Mouse (Mus musculus) midbrain, embryonic 11.5 days (tissue): ENCODE data around the gene Frmd4b. TPM values are rescaled to one million over a fixed set of nuclear protein-coding genes. Genes with fewer than 3 reads are reported as not detected.

Experiments
- ATAC-seq: fragments of 200-750 bp; cut with Nextera tagmentation; 2 replicates; pipeline ENCODE4 v1.8.0; 2017; ENCODE audit warnings: moderate TSS enrichment, moderate library complexity; ENCODE audit not compliant: low FRiP score
- DNase-seq: peaks from one replicate; pipeline ENCODE4 v3.0.0; 2015; ENCODE audit warnings: low spot score; ENCODE audit errors: missing footprints
- H3K27ac ChIP-seq: fragments of 300-500 bp; sonication (generic); 2 replicates; pipeline ENCODE4 v1.5.1; 2014; ENCODE audit warnings: low read depth, low read length
- H3K27me3 ChIP-seq: fragments of 300-500 bp; sonication (generic); 2 replicates; pipeline ENCODE4 v1.6.1; 2014; ENCODE audit warnings: mild to moderate bottlenecking, low read length, moderate library complexity, mixed read lengths; ENCODE audit not compliant: control insufficient read depth, insufficient read depth
- H3K36me3 ChIP-seq: fragments of 300-500 bp; sonication (generic); 2 replicates; pipeline ENCODE4 v1.6.1; 2014; ENCODE audit warnings: mild to moderate bottlenecking, low read length, moderate library complexity, mixed read lengths; ENCODE audit not compliant: control insufficient read depth, insufficient read depth
- H3K4me1 ChIP-seq: fragments of 300-500 bp; sonication (generic); 2 replicates; pipeline ENCODE4 v1.6.1; 2014; ENCODE audit warnings: low read length; ENCODE audit not compliant: control insufficient read depth, insufficient read depth
- H3K4me2 ChIP-seq: fragments of 300-500 bp; sonication (generic); 2 replicates; pipeline ENCODE4 v1.6.1; 2014; ENCODE audit warnings: mild to moderate bottlenecking, moderate library complexity
- H3K4me3 ChIP-seq: fragments of 300-500 bp; sonication (generic); 2 replicates; pipeline ENCODE4 v1.5.1; 2014; ENCODE audit warnings: low read depth, low read length
- H3K9ac ChIP-seq: fragments of 300-500 bp; sonication (generic); 2 replicates; pipeline ENCODE4 v1.6.1; 2014; ENCODE audit warnings: low read length
- H3K9me3 ChIP-seq: fragments of 300-500 bp; sonication (generic); 2 replicates; pipeline ENCODE4 v1.6.1; 2016; ENCODE audit warnings: low read length; ENCODE audit not compliant: control insufficient read depth
- WGBS: fragments of 180-500 bp; shearing (Covaris S2); extraction: QIAGEN DNeasy Blood & Tissue Kit; methylation state at CpG from one replicate; pipeline ENCODE4 v1.1.7; 2014; 5-methylcytosine and 5-hydroxymethylcytosine counted together
- polyA plus RNA-seq: library from polyadenylated mRNA; unstranded; fragments of >200 nt; fragmentation: Nextera tagmentation; extraction: Ambion mirVana; gene quantifications from 2 replicates; pipeline ENCODE4 v1.2.1, GENCODE M21; 2014

The Frmd4b gene
- polyA plus RNA-seq, 1 experiment from 2014 or later: 31.9 TPM

DNA sequence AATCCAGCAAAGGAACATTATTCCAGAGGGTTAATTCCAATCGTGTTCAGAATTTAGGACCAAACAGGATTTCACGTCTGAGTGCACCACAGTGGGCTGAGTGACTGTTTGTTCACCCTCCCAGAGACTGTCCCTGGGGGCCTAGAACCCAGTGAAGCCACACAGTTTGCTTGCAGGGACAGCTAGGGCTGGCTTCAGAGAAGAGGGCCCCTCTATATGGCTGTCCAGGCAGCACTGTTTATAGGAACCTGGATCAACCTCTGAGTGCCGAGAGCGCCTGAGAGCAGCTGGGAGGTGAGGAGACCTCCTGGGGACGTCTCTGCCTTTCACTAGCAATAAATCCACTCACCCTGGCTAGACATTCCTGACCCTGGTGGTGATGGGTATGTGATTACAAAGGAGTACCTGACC is 278.1 kb downstream of the Frmd4b start:
- H3K4me2 ChIP-seq: no peak overlapping the region
- H3K9ac ChIP-seq: no peak overlapping the region
- WGBS: 18% methylated on average over 5 of the region's 5 CpGs
- H3K27ac ChIP-seq: peak overlapping the region; percentile 36
- no peak overlapping the region for H3K4me3 ChIP-seq
- no peaks in the 10 kb centered on the region for H3K9me3 ChIP-seq
- ATAC-seq (peak; percentile 80), DNase-seq (no peak)
- no peaks in the 10 kb centered on the region for H3K36me3 ChIP-seq
- H3K27me3 ChIP-seq: no peaks in the 10 kb centered on the region
- peaks cover 9% of the 10 kb centered on the region for H3K4me1 ChIP-seq

DNA sequence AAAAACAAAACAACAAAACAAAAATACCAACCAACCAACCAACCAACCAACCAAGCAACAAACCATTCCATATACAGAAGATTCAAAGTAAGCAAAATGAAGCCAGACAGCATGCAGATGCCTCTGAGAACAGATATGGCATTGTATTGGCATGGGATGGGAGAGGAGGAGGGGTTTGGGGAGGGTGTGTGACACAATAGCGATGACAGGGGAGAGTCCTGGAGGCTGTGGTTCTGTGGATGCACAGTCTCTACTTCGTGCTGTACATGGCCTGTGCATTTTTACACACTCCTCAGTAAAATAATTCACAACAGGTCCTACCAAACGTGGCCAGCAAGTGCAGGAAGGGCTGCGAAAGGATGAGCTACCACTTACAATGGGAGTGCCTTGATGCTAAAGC is 278.5 kb downstream of the Frmd4b start:
- H3K27me3 ChIP-seq: no peaks in the 10 kb centered on the region
- peak overlapping the region; percentile 36; the same call in 1 of the 2 replicates for H3K27ac ChIP-seq
- 36% methylated on average over 4 of the region's 4 CpGs for WGBS
- DNase-seq: no peak
- H3K4me3 ChIP-seq: no peak overlapping the region
- peak; percentile 78 for ATAC-seq
- H3K9ac ChIP-seq: no peak overlapping the region
- H3K4me2 ChIP-seq: no peak overlapping the region
- no peaks in the 10 kb centered on the region for H3K36me3 ChIP-seq
- peaks cover 9% of the 10 kb centered on the region for H3K4me1 ChIP-seq
- H3K9me3 ChIP-seq: no peaks in the 10 kb centered on the region

DNA sequence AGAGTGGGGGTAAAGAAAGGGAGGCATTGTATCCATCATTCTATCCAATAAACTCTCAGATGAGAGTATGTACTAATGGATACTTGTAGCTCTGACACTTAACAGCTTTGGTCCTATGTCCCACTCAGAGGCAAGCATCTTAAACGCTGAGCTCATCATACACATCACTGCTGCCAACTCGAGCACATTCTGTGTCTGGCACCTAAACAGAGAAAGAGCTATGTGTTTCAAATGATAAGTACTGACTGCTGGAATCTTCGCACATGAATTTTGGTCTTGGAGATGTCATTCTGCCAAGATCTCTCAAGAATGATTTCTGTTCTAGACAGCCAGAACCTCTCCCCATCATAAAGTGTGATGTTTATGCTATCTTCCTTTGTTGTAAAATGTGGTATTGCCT is 284.0 kb downstream of the Frmd4b start:
- DNase-seq (peak; percentile 79), ATAC-seq (no peak)
- H3K36me3 ChIP-seq: no peaks in the 10 kb centered on the region
- no peak overlapping the region for H3K9ac ChIP-seq
- no peak overlapping the region for H3K27ac ChIP-seq
- H3K4me1 ChIP-seq: no peaks in the 10 kb centered on the region; the same call in 1 of the 2 replicates
- H3K4me3 ChIP-seq: no peak overlapping the region
- H3K27me3 ChIP-seq: no peaks in the 10 kb centered on the region
- WGBS: 87% methylated on average over 3 of the region's 3 CpGs
- H3K9me3 ChIP-seq: no peaks in the 10 kb centered on the region
- H3K4me2 ChIP-seq: no peak overlapping the region

DNA sequence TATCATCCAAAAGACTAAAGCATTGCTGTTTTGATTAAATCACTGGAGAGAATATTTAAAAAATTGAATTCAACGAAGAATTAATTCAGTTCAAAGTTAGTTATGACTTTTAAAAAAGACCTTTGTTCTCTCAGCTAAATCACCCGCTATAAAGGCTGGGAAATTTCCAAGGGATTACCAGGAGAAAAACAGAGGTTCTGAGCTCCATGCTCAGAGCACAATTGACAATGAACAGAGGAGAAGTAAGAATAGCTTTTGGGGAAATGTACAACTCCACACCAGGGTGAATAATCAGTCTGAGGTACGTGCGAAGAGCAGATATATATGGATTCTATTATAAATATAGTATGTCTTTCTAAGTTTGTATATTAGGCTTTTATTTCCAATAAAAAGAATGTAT is 293.4 kb downstream of the Frmd4b start:
- WGBS: 74% methylated on average over 4 of the region's 4 CpGs
- ATAC-seq: no peak
- H3K36me3 ChIP-seq: peaks cover 7% of the 10 kb centered on the region; the same call in 1 of the 2 replicates

DNA sequence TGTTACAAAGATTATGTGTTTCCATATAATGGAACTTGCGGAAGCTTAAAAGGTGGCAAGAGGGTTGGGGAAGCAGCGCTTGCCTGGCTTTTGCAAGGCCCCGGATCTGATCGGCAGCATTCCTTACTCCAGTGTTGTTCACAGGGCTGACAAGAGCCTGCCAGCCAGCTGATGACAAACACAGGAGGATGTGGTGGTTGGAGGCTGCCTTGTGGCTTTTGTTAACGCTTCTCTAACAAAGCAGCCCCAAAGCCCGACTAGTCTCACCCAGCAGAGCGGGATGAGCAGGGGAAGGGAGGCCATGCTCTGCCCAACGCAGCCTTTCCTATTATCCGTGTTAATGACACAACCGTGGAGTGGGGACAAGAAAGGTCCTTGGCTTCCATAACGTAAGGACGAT is 295.2 kb downstream of the Frmd4b start:
- H3K9ac ChIP-seq: no peak overlapping the region
- DNase-seq: no peak
- H3K9me3 ChIP-seq: no peaks in the 10 kb centered on the region
- no peak overlapping the region for H3K27ac ChIP-seq
- H3K36me3 ChIP-seq: peaks cover 7% of the 10 kb centered on the region; the same call in 1 of the 2 replicates
- ATAC-seq: no peak
- H3K27me3 ChIP-seq: no peaks in the 10 kb centered on the region
- H3K4me3 ChIP-seq: no peak overlapping the region
- H3K4me2 ChIP-seq: no peak overlapping the region
- no peaks in the 10 kb centered on the region for H3K4me1 ChIP-seq
- 72% methylated on average over 12 of the region's 12 CpGs for WGBS

More for the DNA sequence above, 293.4 kb downstream of the Frmd4b start:
- peak; percentile 64 for DNase-seq
- no peaks in the 10 kb centered on the region for H3K27me3 ChIP-seq
- H3K4me3 ChIP-seq: no peak overlapping the region
- H3K9ac ChIP-seq: no peak overlapping the region
- no peaks in the 10 kb centered on the region for H3K9me3 ChIP-seq
- H3K27ac ChIP-seq: no peak overlapping the region
- no peak overlapping the region for H3K4me2 ChIP-seq
- no peaks in the 10 kb centered on the region for H3K4me1 ChIP-seq

DNA sequence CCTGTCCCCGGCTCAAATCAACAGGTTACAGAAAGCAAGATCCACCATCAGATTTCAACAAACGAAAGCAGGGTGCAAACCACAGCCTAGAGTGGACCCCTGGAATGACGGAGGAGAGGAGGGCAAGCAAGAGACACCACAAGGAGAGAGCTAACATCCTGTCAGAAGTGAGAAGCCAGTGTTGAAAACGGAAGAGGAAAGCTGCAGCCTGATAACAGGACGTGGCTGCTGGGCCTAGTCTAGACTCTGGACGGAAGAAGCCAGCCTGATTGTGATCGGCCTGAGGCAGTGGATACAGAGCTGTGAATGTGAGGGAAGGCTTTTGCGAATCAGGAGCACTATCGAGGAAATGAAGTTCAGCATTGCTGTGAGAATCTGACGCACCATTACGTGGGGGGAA is 296.2 kb downstream of the Frmd4b start:
- 85% methylated on average over 11 of the region's 11 CpGs for WGBS
- no peaks in the 10 kb centered on the region for H3K4me1 ChIP-seq

DNA sequence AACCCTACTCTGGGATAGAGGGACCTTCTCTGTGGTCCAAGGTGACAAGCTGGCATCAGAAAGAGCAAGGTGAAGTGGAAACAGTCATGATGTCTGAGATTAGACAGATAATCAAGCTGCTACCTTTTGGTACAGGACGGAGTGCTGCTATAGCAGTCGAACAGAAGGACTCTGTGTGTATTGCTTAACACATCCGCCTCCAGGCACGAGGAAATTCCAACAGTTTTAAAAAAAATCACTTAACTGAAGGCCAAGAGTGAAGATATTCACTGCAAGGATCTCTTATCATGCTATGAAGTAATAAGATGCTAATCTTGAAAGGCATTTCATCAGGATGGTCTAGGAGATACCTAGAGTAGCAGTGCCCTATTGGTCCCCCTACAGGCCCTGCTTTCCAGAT is 298.3 kb downstream of the Frmd4b start:
- ATAC-seq (no peak), DNase-seq (no peak)
- Histone ChIP-seq H3K27ac (no peak overlapping the region), H3K4me1 (no peaks in the 10 kb centered on the region), H3K4me2 (no peak overlapping the region), H3K4me3 (no peak overlapping the region), H3K9ac (no peak overlapping the region), H3K27me3 (no peaks in the 10 kb centered on the region), H3K36me3 (peaks cover 4% of the 10 kb centered on the region; the same call in 1 of the 2 replicates), H3K9me3 (no peaks in the 10 kb centered on the region)
- 89% methylated on average over 4 of the region's 4 CpGs for WGBS

More for the DNA sequence above, 296.2 kb downstream of the Frmd4b start:
- no peaks in the 10 kb centered on the region for H3K27me3 ChIP-seq
- H3K4me3 ChIP-seq: no peak overlapping the region
- no peak overlapping the region for H3K9ac ChIP-seq
- no peak overlapping the region for H3K4me2 ChIP-seq
- H3K27ac ChIP-seq: no peak overlapping the region
- ATAC-seq (no peak), DNase-seq (no peak)
- peaks cover 7% of the 10 kb centered on the region; the same call in 1 of the 2 replicates for H3K36me3 ChIP-seq
- H3K9me3 ChIP-seq: no peaks in the 10 kb centered on the region

DNA sequence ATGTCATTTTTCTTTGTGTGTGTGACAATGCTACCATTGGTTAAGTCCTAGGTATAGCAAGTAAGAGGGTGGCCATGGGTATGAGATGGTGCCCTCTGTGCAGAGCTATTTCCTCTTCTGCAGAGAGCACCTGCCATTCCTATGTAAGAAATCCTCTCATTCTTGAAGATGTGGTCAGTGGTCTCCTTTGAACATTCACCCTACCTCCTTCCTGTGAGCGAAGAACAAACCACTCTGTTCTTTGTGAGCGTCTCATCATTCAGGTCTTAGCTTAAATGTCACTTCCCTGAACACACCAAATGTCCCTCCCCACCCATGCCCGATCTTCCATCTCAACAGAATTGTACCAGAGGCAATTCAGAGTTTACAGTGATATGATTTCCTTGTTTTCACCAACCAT is 299.4 kb downstream of the Frmd4b start:
- H3K4me2 ChIP-seq: no peak overlapping the region

DNA sequence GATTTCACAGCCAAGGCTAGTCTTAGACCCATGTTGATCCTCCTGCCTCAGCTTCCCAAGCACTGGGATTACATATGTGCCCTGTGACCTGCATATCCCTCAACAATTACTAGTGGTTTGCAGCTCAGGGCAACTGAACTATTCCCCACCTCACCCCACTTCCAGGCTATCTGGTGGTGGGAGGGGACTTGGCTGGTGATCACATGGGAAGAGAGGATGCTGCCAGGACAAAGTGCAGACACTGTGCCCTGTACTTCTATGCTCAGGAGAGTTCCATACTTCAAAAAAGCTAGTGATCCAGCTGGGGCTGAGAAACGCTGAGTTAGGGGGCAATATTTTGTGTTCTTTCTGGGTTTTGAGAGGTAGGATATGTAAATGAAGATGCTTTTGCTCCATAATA is 300.6 kb downstream of the Frmd4b start:
- H3K4me3 ChIP-seq: no peak overlapping the region
- ATAC-seq: no peak

More for the DNA sequence above, 299.4 kb downstream of the Frmd4b start:
- no peaks in the 10 kb centered on the region; the same call in 1 of the 2 replicates for H3K4me1 ChIP-seq
- H3K9ac ChIP-seq: no peak overlapping the region
- no peak for DNase-seq
- no peaks in the 10 kb centered on the region for H3K9me3 ChIP-seq
- no peak overlapping the region for H3K4me3 ChIP-seq
- H3K27me3 ChIP-seq: no peaks in the 10 kb centered on the region
- ATAC-seq: no peak
- no peak overlapping the region for H3K27ac ChIP-seq
- no peaks in the 10 kb centered on the region for H3K36me3 ChIP-seq
- WGBS: 93% methylated on average over 3 of the region's 3 CpGs

More for the DNA sequence above, 300.6 kb downstream of the Frmd4b start:
- Histone ChIP-seq H3K36me3 (no peaks in the 10 kb centered on the region), H3K4me2 (no peak overlapping the region), H3K27ac (no peak overlapping the region), H3K9me3 (no peaks in the 10 kb centered on the region), H3K9ac (no peak overlapping the region), H3K4me1 (peaks cover 12% of the 10 kb centered on the region), H3K27me3 (no peaks in the 10 kb centered on the region)
- DNase-seq: no peak
- 84% methylated on average over 1 of the region's 1 CpGs for WGBS
